Mouse (Mus musculus) cerebellum, adult 8-10 months (tissue): ENCODE data around the gene Cpt1b.

Source experiments
- DNase-seq: peaks from one replicate; pipeline ENCODE4 v3.0.0; 2022

Cpt1b gene

GRCm38 (mm10) chr15:89425711-89426121 lies at the start of gene Cpt1b:
Gene Cpt1b, minus strand, starts transcription at chr15:89425863.
- DNase-seq = no peak

- no peak for DNase-seq
Observed at GRCm38 (mm10) chr15:89475293-89475600, 49.6 kb upstream of the Cpt1b start.

GRCm38 (mm10) chr15:89474596-89475292 lies 49.1 kb upstream of the Cpt1b start:
- DNase-seq = no peak

- no peak for DNase-seq
Observed at GRCm38 (mm10) chr15:89473921-89474320, 48.3 kb upstream of the Cpt1b start.

- no peak for DNase-seq
Observed at GRCm38 (mm10) chr15:89473370-89473769, 47.7 kb upstream of the Cpt1b start.

- DNase-seq = no peak
Observed at GRCm38 (mm10) chr15:89471476-89471875, 45.8 kb upstream of the Cpt1b start.

- no peak for DNase-seq
Observed at GRCm38 (mm10) chr15:89468577-89468976, 42.9 kb upstream of the Cpt1b start.

GRCm38 (mm10) chr15:89465052-89465451 lies 39.4 kb upstream of the Cpt1b start:
- DNase-seq = no peak

- DNase-seq = no peak
Observed at GRCm38 (mm10) chr15:89463334-89464235, 37.9 kb upstream of the Cpt1b start.

GRCm38 (mm10) chr15:89462176-89462575 lies 36.5 kb upstream of the Cpt1b start:
- no peak for DNase-seq

GRCm38 (mm10) chr15:89461321-89461720 lies 35.7 kb upstream of the Cpt1b start:
- no peak for DNase-seq

GRCm38 (mm10) chr15:89460298-89460697 lies 34.6 kb upstream of the Cpt1b start:
- peak; percentile 58 for DNase-seq

- DNase-seq = no peak
Observed at GRCm38 (mm10) chr15:89459821-89460220, 34.2 kb upstream of the Cpt1b start.

- no peak for DNase-seq
Observed at GRCm38 (mm10) chr15:89458942-89459341, 33.3 kb upstream of the Cpt1b start.

- DNase-seq = peak; percentile 30
Observed at GRCm38 (mm10) chr15:89455642-89456041, 30.0 kb upstream of the Cpt1b start.

GRCm38 (mm10) chr15:89454857-89455256 lies 29.2 kb upstream of the Cpt1b start:
- no peak for DNase-seq

- DNase-seq = peak; percentile 79
Observed at GRCm38 (mm10) chr15:89453865-89454478, 28.3 kb upstream of the Cpt1b start, which contains the start of gene Mapk8ip2. Gene Mapk8ip2, plus strand, starts transcription at chr15:89453913.

GRCm38 (mm10) chr15:89452906-89453864 lies 27.5 kb upstream of the Cpt1b start:
- peak; percentile 18 for DNase-seq

- DNase-seq = no peak
Observed at GRCm38 (mm10) chr15:89442486-89443070, 16.9 kb upstream of the Cpt1b start.

GRCm38 (mm10) chr15:89435878-89436277 lies 10.2 kb upstream of the Cpt1b start:
- DNase-seq = no peak

- no peak for DNase-seq
Observed at GRCm38 (mm10) chr15:89434136-89434535, 8.5 kb upstream of the Cpt1b start.

- DNase-seq = peak; percentile 47
Observed at GRCm38 (mm10) chr15:89432946-89433345, 7.3 kb upstream of the Cpt1b start.
